Mouse (Mus musculus): ENCODE measurements around the gene Tmem82. TPM values are rescaled to one million over a fixed set of nuclear protein-coding genes. Genes with fewer than 3 reads are reported as not detected.

Tmem82 gene
- polyA plus RNA-seq, 1 experiment from 2014 or later = 0.23 TPM

DNA sequence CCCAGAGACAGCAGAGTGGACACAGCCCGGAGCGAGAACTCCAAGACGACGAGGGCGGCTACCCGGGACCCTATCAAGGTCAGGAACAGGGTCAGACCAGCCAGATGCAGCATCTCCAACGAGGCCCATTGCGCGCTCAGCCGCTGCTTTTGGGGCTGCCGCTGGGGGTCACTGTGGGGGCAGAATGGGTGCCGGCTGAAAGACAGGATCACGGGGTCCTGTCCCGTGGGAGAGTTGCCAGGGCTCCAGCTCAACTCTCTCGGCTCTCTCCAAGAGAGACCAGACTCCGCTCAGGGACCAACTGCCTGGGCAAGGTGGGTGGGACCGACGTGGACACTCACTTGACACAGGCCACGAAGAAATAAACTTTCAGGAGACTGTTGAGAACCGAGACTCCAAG is 1.1 kb downstream of the Tmem82 start:
- DNase-seq (ENCODE audit: low spot score) = peak; percentile 68

DNA sequence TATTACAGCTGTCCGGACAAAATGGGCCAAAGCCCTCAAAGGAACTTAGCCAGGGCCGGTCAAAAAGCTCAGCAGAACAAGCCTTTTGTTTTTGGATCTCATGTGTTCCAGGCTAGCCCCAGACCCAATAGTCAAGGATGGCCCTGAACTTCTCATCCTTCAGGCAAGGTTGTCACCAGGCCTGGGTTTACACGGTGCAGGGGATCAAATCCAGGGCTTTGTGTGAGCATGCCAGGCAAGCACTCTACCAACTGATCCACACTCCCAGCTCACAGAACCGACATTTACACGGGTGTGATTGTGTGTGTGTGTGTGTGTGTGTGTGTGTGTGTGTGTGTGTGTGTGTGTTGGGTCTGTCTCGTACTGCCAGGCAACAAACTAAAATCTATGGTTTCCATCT is 1.6 kb downstream of the Tmem82 start:
- no peak for DNase-seq (ENCODE audit: low spot score)

DNA sequence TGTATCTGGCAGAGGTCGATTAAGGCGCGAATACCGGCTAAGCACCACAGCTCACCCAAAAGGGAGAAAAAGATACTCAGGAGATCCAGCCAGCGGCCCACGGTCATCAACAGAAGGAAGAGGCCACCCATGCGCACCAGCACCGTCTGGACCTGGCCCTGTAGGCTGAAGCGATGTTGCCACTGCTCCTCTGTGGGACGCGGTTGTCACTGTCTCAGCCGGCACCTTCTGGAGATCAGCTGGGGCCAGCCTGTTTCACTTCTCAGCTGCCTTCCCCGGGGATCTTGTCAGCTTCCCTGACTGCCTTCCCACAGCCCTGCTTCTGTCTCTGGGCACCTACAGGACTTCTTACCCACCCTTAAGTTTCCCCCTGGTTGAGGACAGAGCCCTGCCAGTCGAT is 3.5 kb downstream of the Tmem82 start:
- DNase-seq (ENCODE audit: low spot score) = no peak

DNA sequence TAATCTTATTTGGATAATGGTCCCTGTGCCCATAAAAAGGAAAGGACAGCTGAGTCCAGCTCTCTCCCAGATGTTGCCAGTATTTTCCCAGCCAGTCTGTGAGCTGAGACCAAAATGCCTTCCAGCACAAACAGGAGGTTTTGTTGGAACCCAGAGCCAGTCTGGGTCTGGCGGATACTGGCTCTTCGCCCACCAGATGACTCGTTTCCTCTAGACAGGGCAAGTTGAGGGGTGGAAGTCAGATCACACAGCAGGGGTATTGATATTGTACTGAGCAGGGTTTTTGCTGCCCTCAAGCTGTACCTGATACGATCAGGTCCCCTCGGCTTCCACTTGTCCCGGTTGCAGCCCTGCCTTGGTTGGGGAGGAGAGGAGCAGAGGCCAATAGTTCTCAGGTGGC is 8.9 kb downstream of the Tmem82 start:
- DNase-seq (ENCODE audit: low spot score) = no peak

DNA sequence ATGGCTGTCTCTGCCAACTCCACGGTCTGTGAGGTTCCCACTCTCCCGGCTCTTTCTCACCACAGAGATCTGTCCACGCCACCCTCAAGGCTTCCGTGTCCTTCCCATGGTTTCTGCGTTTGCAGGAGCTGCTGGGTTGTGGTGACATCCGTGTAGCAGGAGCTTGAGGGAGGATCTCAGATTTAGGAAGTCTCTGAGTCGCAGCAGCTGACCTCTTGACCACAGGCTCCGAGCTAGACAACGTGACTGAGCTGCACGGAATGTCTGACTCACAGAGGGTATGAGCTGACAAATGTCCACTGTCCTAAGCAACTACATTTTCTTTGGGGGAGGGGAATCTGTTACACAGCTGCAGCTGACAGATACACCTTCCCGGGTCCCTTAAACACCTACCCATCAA is 12.6 kb downstream of the Tmem82 start, which contains the start of gene Fblim1:
Gene Fblim1 (minus strand): TSS at position 236 of the 400 bp plus-strand sequence.
- DNase-seq (ENCODE audit: low spot score) = no peak

DNA sequence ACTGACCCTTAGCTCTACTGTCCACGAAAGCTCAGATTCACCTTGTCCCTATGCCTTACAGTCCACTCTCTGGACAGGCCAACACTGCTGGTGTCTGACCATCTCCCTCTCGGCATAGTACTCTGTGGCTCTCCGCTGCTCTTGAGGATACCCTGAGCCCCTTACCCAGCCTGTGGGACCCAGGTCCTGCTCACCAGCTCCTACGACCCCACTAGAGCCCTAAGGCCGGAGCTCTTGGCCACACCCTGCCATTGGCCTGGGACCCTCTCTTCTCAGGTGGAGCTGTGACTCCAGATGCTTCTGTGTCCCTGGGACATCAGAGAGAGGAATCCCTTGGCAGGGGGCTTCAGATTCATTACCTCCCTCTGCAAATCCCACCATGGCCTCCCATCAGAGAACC is 13.0 kb downstream of the Tmem82 start:
- DNase-seq (ENCODE audit: low spot score) = no peak

DNA sequence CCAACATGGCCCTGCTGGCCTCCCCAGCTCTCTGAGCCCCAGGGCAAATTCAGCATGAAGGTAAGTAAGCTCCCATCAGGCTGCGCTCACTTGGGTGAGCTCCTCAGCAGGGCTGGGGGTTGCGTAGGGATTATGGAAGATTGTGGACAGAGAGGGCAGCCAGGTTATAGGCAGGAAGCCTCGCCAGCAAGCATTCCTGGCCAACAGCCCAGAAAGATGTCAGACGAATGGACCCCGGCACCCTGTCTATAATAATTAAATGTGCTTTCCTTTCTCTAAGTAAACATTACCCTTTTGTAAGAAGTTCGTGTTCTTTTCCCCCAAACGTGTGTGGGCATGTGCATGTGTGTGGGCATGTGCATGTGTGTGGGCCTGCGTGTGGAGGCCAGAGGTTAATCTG is 13.9 kb downstream of the Tmem82 start:
- DNase-seq (ENCODE audit: low spot score) = no peak

DNA sequence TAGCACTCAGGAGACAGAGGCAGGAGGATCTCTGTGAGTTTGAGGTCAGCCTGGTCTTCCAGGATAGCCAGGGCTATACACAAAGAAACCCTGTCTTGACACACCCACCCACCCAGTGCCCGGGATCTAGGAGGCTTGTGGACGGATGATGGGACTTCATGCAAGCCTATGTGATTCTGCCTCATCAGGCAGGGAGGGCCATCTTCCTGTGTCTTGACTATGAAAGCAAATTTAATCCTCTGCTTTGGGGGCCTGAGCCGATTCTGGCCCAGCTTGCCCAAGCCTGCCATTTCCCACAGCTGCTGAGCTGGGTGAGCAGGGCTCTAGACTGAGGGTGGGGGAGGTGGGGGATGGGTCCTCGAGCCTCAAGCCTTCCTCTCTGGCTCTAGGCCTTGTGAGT is 14.5 kb downstream of the Tmem82 start:
- DNase-seq (ENCODE audit: low spot score) = no peak

DNA sequence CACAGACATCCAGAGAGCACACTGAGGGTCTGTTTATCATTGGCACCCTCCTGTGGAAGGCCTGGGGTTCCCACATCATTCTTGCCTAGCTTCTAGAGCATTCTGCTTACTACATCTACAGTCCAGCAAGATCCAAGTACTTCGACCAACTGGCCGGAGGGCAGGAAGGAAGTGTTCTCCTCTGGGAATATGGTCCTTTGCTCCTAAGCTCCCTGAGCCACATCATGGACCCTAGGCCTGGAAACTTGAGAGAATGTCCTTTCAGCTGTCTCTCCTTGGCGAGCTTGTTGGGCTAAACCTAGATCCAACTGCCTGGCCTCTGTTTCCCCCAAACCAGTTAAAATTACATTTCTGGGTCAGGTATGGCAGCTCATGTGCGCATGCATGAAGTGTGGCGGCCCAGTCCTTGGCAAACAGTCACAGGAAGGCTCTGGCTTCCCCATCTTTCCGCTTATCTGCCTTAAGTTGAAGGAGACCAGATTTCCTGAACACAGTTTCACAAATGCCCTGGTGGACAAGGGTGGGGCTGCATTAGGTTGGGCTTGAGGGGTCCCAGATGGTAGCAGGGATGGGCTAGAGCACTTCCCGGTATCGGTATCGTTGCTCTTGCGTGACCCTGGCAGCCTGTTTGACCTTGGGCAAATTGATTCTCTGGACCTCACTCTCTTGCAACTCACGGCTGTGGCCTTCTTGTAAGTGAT is 15.8 kb downstream of the Tmem82 start:
- DNase-seq (ENCODE audit: low spot score) = no peak

DNA sequence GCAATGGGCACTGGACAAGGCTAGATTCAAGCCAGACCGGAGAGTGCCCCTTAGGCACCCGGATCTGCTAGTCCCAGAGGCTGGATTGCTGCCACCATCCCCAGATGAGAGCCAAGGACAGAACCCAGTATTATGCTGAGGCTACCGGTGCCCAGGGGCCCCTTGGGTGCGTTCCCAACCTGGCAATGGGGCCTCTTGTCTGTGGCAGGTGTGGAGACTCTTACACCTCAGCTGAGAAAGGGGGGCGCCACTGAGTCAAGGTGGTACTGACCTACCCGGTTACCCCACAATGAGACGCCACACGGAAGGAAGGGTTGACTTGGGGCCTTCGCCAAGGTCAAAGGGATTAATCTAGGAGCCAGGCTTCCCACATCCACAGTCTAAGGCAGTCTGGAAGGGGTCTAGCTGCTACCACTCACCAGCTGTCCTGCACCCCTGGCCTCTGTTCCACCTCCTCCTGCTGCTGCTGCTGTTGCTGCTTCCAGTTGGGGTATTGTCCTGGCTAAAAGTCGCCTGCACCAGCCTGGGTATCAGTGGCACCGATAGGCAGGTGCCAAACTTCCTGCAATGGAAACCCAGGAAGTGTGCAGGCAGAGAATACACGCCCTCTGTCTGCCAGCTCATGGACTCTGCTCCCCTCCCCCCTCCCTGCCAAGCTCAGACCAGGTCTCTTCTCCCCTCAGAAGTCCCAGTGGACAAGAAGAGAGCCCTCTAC is 17.1 kb downstream of the Tmem82 start:
- DNase-seq (ENCODE audit: low spot score) = no peak

DNA sequence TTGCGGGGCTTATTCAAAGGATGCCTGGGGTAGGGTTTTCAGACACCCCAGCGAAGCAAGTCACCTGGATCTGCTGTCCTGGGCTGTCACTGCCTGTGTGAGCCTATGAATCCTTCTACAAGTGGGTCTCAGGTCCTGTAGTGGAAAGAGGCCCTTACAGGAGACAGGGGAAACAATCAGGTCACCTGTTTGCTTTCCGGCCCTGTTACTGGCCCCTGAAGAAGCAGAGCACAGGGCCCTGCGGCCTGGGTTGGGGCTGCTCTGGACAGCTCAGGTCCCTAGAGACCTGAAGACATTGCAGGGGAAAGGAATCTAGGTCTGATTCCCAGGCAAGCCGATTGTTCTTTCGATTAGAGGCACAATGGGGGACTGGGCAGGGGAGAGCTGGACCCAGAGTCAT is 18.1 kb downstream of the Tmem82 start:
- DNase-seq (ENCODE audit: low spot score) = no peak

DNA sequence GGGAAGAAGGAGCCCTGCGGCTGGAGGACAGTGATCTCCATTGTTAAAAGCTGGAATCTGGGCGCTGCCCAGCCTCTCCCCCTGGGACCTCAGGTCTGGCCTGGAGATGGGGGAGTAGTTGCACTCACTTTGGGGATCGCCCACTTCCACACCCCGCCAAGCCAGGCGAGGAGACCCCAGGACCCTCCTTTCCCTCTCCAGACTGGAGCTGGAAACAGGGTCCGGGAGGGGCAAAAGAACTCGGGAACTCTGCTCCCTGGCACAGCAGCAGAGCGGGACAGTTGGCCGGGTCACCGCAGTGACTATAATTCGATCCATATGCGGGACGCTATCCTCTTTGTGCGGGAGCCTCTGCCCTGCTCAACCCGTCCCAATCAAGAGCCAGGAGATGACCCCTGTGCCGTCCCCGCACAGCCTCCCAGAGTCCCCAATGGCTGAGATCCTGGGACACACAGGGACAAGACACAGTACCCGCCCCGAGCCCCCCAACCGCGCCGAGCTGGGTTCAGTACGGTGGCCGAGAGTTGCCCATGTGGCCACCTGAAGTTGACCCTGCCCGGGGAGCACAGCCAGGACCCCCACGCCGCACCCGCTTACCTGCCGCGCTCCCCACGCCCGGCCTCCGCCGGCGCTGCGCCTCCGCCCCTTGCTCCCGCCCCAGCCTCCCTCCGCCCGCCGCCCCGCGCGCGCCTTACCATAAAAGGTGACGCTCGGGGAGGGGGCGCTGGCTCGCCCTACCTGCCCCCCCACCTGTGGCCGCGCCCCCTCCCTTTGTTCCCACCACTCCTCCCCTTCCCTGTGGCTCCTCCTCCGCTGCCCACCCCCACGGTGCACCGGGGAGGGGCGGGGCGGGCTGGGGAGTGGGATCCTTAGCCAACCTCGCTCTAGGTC is 18.9 kb downstream of the Tmem82 start:
- no peak for DNase-seq (ENCODE audit: low spot score)

DNA sequence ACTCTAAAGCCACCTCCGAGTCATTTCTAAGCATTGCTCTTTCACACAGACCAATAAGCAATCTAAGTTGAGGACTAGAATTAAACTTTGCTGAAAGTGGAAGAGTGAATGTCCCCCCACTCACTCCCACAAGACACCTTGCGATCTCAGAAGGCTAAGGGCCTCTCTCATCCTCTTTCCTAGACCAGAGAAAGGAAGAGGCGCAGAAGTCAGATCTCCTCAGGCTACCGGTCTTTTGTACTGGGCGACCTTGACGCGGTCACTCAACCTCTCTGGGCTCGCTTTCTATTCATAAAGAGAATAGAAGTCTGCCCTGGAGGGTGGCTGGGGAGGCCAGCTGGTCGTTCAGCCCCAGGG is 19.6 kb downstream of the Tmem82 start:
- no peak for DNase-seq (ENCODE audit: low spot score)

DNA sequence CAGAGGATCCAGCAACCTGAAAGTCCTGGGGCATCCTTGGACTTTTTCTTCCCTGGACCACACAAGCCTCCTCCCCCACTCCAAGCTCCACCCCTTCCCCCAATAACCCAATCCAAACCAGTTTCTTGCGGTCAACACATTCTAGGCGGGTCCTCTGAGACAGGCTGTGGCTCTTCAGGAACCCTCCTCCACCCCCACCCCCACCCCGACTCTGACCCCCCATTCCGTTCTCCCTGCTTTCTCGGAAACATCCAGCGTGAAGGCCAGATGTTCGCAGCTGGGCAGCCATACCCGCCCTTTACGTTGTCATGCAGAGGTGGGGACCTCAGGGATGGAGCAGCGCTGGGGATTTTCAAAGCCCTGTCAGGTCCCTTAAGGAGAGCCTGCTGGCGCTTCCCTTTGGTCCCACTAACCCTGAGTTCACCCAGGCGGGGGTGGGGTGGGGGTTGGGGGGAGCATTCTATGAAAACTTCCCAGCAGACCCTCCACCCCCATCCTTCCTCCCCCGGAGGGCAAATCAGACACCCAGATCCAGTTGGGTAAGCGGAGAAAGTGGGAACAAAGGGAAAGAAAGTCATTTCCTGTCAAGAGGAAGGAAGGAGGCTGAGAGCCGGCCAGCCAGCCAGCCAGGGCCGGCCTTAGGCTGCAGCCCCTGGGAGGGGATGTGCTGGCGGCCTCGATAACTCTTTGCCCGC is 20.1 kb downstream of the Tmem82 start:
- DNase-seq (ENCODE audit: low spot score) = no peak

DNA sequence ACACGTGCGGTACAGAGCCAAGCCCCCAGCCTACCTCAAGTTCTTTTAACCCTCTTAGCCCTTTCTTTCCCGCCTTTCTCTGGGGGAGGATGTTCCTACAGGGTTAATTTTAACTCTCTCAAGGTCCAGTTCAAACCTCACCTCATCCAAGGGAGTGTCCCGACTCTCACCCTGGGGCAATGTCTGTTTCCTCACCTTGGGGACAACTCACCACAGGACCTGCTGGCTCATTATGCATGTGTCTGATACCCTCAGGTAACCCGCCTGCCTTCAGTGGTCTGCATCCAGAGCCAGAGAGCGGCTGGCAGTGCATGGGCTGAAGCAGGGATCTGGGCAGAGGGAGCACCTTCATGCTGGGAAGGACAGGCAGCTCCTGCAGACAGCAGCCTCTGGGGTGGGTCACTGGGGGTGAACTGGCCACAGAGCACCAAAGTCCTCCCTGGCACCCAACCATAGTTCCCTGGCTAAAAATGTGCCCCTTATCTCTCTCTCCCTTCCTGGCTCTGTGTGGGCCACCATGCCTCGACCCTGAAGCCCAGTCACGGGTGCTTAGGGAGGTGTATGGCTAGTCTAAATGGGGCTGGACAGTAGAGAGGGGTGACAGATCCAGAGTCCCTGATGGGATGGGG is 21.6 kb downstream of the Tmem82 start:
- no peak for DNase-seq (ENCODE audit: low spot score)

DNA sequence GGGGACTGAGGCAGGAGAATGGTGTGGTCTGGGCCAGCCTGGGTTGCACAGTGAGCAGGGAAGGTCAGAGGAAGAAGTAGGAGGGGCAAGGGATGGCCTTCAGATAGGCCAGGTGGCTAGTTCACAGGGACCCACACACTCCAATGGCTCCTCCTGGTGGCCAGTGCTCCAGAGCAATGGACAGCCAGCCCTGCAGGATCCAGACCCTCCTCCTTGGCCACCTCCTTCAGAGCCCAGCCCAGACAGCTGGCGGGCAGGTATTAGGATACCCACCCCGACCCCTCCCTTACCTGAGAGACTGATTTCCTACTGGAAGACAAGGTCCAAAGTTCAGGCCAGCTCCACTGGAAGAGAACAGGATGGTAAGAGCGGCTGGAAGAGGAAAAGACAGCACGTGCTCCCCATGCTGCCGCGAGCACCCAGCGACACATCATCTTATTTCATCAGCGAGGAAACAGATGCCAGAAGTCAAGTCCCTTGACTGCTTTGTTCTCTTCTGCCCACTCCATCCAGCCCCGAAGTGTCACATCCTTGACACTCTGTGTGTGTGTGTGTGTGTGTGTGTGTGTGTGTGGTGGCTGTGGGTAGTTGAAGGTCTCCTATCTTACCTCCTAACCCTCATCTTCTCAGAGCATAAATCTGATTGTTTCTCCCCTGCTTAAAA is 22.7 kb downstream of the Tmem82 start:
- DNase-seq (ENCODE audit: low spot score) = no peak

DNA sequence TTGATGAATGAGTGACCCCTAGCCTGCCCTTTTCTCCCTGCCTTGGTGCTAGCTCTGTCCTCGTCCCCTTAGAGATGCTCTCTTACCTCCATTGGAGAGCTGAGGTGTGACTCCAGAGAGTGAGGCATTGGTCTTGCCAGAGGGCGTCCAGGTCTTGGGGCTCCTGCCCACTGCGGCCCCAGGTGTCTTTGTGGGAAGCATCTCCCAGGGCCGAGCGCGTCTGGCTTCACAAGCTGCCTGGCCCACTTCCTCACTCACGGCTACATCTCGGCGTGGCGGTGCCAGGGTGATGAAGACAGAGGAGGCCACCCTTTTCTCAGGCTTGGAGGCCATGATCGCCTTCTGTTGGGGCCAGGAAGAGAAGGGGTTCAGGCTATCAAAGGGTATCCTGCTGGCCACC is 23.3 kb downstream of the Tmem82 start:
- DNase-seq (ENCODE audit: low spot score) = no peak

DNA sequence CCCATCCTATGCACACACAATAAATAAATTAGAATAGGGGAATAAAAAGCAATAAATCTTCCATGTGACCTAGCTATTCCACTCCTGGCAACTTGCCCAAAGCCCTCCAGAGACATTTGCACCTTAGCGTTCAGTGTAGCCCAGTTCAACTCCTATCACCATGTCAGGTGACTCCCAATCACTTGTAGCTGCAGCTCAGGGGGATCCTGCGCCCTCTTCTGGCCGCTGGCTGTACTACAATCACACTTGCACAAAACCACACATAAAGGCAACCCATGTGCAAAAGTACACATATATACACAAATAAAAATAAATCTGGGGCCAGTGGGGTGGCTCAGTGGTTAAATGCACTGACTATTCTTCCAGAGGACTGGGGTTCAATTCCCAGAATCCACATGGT is 26.9 kb downstream of the Tmem82 start:
- peak; percentile 57 for DNase-seq (ENCODE audit: low spot score)

DNA sequence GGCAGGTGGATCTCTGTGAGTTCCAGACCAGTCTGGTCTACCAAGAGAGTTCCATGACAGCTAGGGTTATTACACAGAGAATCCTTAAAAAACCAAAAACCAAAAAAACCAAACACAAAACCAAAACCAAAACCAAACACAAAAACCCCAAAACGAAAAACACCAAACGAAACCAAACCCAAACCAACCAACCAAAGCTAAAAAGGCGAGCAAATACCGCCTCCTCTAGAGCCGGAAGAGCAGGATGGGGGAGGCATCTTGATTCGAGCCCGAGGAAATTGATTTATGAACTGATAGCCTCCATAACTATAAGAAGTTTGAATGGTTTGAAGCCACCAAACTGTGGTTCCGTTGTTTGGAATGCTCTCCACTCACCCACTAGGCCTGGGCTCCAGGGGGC is 34.5 kb downstream of the Tmem82 start:
- DNase-seq (ENCODE audit: low spot score) = no peak

DNA sequence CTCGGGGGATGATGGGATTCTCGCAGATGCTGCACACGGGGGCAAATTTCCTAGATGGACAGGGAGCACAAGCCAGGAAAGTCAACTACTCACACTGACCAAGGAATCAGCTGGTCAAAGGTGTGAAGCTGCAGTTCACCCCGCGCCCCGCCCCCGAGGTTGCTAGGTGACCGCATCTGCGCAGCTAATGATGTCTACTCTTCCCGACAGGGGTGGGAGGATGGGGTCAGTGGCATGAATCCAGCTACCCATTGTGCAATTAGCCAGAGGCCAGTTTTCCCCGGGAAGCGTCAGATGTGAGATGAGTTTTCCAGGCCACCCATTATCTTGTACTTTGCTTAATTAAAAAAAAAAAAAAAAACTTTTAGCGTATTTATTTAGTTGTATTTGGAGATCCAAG is 37.4 kb downstream of the Tmem82 start:
- DNase-seq (ENCODE audit: low spot score) = no peak

DNA sequence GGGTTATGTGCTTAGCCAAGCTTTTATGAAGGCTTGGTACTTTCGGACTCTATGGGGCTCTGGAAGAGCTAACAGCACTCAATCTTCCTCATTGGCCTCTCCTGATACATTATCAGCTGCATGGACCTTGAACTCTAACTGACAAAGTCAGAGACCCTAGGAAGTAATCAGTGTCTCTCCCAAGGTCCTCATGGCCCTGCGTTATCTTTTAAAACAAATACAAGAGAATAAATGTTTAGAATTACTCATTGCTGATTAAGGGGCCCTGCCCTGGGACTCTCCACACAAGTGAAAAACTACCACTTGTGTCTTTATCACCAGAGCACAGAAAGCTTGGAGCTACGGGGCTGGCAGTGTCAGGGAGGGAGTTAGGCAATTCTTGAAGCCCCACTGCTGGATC is 39.6 kb downstream of the Tmem82 start:
- DNase-seq (ENCODE audit: low spot score) = no peak

All from thymus, postnatal 0 days (tissue).